Mouse (Mus musculus): ENCODE measurements around the gene Col1a1.

Gene Col1a1

GRCm38 (mm10) chr11:94997596-94997995, 61.6 kb downstream of the Col1a1 start:
- no peak for DNase-seq

DNA sequence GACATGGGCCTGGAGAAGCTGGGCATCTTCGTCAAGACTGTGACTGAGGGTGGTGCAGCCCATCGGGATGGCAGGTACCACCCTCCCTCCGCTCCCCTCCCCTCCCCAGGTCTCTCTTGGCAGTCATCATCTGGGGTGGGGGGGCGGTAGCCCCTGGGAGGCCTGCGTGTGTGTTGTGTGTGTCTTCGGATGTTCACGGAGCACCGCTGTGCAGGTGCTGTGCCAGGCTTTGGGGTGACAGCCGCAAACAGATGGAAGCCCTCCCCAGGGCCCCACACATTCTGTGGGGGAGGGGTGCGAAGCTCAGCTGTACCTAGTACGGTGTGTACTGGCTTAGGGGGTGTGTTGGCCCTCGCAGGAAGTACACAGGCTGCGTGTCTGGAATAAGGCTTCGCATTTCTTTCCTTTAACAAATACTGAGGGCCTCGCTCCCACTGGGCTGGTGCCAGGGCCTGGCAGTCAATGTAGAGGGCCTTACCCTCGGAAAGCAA, 62.1 kb downstream of the Col1a1 start:
- DNase-seq: peak; percentile 76

DNA sequence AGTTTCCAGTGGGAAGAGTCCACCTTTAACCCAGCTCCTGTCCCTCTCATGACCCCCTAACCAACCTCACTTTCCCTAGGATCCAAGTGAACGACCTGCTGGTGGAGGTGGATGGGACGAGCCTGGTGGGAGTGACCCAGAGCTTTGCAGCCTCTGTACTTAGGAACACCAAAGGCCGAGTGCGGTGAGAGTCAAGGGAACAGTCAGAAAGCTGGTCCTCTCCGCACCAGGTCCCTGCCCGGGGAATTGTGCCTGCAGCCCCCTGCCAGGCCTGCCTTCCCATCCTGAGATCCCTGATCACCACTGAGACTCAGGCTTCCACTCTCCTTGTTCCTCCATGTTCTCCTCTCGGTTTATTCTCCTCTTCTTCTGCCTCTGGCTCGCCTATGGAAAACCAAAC, 64.1 kb downstream of the Col1a1 start:
- DNase-seq: no peak

- DNase-seq: peak; percentile 78
Measured at GRCm38 (mm10) chr11:95000548-95000947, 64.5 kb downstream of the Col1a1 start.

DNA sequence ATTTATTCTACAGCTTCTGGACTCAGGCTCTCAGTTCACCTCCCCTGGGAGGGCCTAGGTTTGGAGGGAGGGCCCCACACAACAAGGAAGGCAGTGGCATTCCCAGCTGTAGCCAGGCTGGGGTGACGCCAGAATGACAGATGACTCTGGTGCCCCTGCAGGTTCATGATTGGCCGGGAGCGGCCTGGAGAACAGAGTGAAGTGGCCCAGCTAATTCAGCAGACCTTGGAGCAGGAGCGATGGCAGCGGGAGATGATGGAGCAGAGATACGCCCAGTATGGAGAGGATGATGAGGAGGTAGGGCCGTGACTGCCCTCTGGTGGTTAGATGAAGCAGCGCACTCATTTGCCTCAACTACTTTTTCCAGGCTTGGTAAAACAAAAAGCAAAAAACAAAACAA, 65.0 kb downstream of the Col1a1 start:
- peak; percentile 96 for DNase-seq

GRCm38 (mm10) chr11:95001584-95002347, 65.7 kb downstream of the Col1a1 start:
- DNase-seq: no peak

Data from cerebellum, adult 11-12 months (tissue).